Mouse (Mus musculus) intestine, embryonic 16.5 days (tissue): ENCODE data around the gene Map3k12. TPM values are rescaled to one million over a fixed set of nuclear protein-coding genes. Genes with fewer than 3 reads are reported as not detected.

ENCODE experiments used
- ATAC-seq: fragments of 200-750 bp; cut with Nextera tagmentation; 2 replicates; pipeline ENCODE4 v1.8.0; 2017; ENCODE audit warnings: moderate TSS enrichment, moderate library complexity
- H3K27ac ChIP-seq: fragments of 300-500 bp; sonication (generic); 2 replicates; pipeline ENCODE4 v1.5.1; 2014; ENCODE audit warnings: mild to moderate bottlenecking, low read length
- H3K27me3 ChIP-seq: fragments of 300-500 bp; sonication (generic); replicated peaks from 2 replicates; pipeline ENCODE4 v1.6.1; 2014; ENCODE audit warnings: low read length, control low read depth, mixed read lengths; ENCODE audit not compliant: control insufficient read depth, insufficient read depth
- H3K36me3 ChIP-seq: fragments of 300-500 bp; sonication (generic); 2 replicates; pipeline ENCODE4 v1.6.1; 2014; ENCODE audit warnings: low read length, control low read depth; ENCODE audit not compliant: control insufficient read depth, insufficient read depth
- H3K4me1 ChIP-seq: fragments of 300-500 bp; sonication (generic); 2 replicates; pipeline ENCODE4 v1.6.1; 2014; ENCODE audit warnings: low read length, control low read depth, mixed read lengths; ENCODE audit not compliant: control insufficient read depth, insufficient read depth
- H3K4me2 ChIP-seq: fragments of 300-500 bp; sonication (generic); 2 replicates; pipeline ENCODE4 v1.6.1; 2014; ENCODE audit warnings: low read depth, low read length, control low read depth
- H3K4me3 ChIP-seq: fragments of 300-500 bp; sonication (generic); 2 replicates; pipeline ENCODE4 v1.5.1; 2014; ENCODE audit warnings: mild to moderate bottlenecking, low read length
- H3K9ac ChIP-seq: fragments of 300-500 bp; sonication (generic); 2 replicates; pipeline ENCODE4 v1.6.1; 2014; ENCODE audit warnings: low read depth, low read length
- H3K9me3 ChIP-seq: fragments of 300-500 bp; sonication (generic); 2 replicates; pipeline ENCODE4 v1.6.1; 2016; ENCODE audit warnings: low read length, control low read depth; ENCODE audit not compliant: control insufficient read depth
- WGBS: fragments of 180-500 bp; shearing (Covaris S2); extraction: QIAGEN DNeasy Blood & Tissue Kit; methylation state at CpG from one replicate; pipeline ENCODE4 v1.1.7; 2014; 5-methylcytosine and 5-hydroxymethylcytosine counted together
- polyA plus RNA-seq: library from polyadenylated mRNA; unstranded; fragments of >200 nt; fragmentation: Nextera tagmentation; extraction: Ambion mirVana; gene quantifications from 2 replicates; pipeline ENCODE4 v1.2.1, GENCODE M21; 2015

Map3k12 gene
- polyA plus RNA-seq, 1 experiment from 2014 or later = 9.2 TPM

DNA sequence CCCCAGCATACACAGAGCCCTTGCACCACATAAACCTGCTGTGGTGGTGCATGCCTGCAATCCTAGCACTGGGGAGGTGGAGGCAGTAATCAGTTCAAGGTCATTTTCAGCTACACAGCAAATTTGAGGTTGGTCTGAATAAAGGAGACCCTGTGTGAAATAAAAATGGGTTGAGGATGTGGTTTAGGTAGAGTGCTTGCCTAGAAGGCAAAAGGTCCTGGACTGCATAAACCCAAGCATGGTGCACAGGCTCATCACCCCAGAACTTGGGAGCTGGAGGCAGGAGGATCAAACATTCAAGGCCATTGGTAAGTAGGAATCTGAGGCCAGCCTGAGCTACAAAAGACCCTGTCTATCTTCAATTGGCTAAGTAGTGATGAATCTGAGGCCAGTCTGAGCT, 9.3 kb downstream of the Map3k12 start:
- H3K4me3 ChIP-seq = no peak overlapping the region
- peaks cover 19% of the 10 kb centered on the region for H3K4me1 ChIP-seq
- no peak overlapping the region for H3K9ac ChIP-seq
- ATAC-seq = no peak
- no peaks in the 10 kb centered on the region for H3K9me3 ChIP-seq
- H3K27me3 ChIP-seq = no peaks in the 10 kb centered on the region
- H3K4me2 ChIP-seq = no peak overlapping the region
- H3K36me3 ChIP-seq = peaks cover 7% of the 10 kb centered on the region; the same call in 1 of the 2 replicates
- no peak overlapping the region for H3K27ac ChIP-seq

DNA sequence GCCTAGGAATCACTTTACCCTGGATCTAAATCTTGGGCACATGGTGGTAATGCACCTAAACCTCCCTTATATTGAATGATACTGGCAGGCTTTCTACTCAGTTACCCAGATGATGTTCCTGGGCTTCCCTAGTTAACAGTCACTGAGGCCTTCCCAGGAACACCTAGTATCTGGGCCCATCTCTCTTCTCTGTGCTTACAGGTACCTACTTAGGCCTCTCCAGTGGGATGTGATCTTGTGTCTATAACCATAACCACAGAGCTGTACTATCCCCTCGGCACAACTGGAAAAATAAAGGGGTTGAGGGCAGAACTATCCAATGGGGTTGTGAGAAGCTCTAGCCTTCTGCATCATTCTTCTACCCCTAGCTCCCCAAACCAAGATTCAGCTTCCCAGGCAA, 10.0 kb downstream of the Map3k12 start:
- H3K36me3 ChIP-seq = peaks cover 7% of the 10 kb centered on the region; the same call in 1 of the 2 replicates
- no peak overlapping the region for H3K4me2 ChIP-seq
- H3K4me3 ChIP-seq = no peak overlapping the region
- H3K9ac ChIP-seq = no peak overlapping the region
- ATAC-seq = no peak
- no peaks in the 10 kb centered on the region for H3K27me3 ChIP-seq
- H3K9me3 ChIP-seq = no peaks in the 10 kb centered on the region
- H3K27ac ChIP-seq = no peak overlapping the region
- H3K4me1 ChIP-seq = peaks cover 13% of the 10 kb centered on the region
- 87% methylated on average over 1 of the region's 1 CpGs for WGBS

DNA sequence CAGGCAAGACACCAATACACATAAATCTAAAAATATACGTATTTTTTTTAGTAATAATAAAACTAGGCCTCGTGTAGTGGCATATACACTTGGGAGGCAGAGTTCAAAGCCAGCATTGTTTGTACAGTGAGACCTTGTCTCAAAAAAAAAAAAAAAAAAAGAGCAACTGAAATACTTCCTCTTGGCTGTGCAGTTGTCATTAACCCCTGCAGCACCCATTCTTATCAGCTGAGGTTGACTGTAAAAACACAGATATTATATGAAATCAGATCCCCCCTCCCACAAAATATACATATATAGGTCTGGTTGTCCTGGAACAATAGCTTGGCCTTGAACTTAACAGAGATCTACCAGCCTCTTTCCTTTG, 10.4 kb downstream of the Map3k12 start:
- peaks cover 13% of the 10 kb centered on the region for H3K4me1 ChIP-seq
- H3K9me3 ChIP-seq = no peaks in the 10 kb centered on the region
- H3K9ac ChIP-seq = no peak overlapping the region
- H3K4me3 ChIP-seq = no peak overlapping the region
- H3K36me3 ChIP-seq = peaks cover 11% of the 10 kb centered on the region
- H3K27me3 ChIP-seq = no peaks in the 10 kb centered on the region
- peak overlapping the region; percentile 30; the same call in 1 of the 2 replicates for H3K27ac ChIP-seq
- ATAC-seq = no peak
- H3K4me2 ChIP-seq = no peak overlapping the region
- 19% methylated on average over 2 of the region's 2 CpGs for WGBS

DNA sequence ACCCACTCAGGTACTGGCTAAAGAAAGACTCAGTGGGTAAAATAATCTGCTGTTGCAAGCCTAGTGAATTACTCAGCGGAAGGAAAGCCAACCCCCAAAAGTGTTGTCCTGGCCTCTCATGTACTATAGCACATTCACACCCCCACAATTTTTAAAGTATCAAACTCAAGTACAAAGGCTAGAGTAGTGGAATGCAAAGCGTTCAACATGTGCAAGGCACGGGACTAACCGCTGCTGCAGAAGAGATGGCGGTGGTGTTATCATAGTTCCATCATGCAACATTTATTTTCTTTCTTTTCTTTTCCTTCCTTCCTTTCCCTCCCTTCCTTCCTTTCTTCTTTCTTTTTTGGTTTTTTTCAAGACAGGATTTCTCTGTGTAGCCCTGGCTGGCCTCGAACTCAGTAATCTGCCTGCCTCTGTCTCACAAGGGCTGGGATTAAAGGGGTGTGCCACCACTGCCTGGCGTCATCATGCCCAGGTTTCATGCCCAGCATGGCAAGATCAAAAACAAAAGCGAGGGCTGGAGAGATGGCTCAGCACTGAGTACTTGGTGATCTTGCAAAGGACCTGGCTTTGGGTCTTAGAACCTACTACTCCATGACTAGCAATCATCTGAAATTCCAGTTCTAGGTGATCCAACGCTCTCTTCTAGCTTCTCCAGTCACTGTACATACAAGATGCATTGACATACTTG, 10.9 kb downstream of the Map3k12 start:
- WGBS = 85% methylated on average over 9 of the region's 9 CpGs
- Histone ChIP-seq H3K4me1 (peaks cover 14% of the 10 kb centered on the region), H3K27me3 (no peaks in the 10 kb centered on the region), H3K4me3 (no peak overlapping the region), H3K9ac (no peak overlapping the region), H3K9me3 (no peaks in the 10 kb centered on the region), H3K4me2 (no peak overlapping the region), H3K27ac (peak overlapping the region; percentile 30; the same call in 1 of the 2 replicates), H3K36me3 (peaks cover 16% of the 10 kb centered on the region)
- no peak for ATAC-seq

DNA sequence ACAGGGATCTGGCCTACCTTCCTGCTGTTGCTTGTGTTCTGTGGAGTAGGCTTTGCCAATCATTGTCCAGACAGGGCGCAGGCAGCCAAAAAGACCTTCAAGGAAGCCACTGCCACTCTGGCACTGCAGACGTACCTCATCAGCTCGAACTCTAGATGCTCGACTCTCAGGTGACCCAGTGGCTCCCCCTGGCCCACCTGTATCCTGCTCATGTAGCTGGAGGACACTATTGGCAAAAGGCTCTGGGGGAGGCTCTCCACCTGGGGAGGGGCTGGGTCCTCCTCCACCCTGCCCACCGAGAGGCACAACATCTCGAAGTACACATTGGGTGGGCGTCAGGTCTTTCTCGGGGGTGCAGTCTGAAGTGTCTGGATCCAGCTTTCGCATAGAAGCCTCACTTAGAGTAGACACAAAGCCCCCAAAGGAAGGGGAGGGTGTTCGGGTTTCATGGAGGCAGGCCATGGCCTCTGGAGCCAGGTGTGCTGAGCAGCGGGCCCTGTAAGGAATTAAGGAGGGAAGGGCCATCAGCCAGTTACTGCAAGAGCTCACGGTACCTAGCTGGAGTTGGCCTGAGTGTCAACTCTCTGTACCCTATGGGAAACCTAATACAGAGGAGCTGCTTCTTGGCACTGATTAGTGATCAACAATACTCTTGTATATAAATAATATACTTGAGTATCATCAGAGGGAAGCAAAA, 11.6 kb downstream of the Map3k12 start:
- no peak for ATAC-seq
- Histone ChIP-seq H3K36me3 (peaks cover 16% of the 10 kb centered on the region), H3K27ac (no peak overlapping the region), H3K4me3 (no peak overlapping the region), H3K9me3 (no peaks in the 10 kb centered on the region), H3K4me2 (no peak overlapping the region), H3K9ac (no peak overlapping the region), H3K4me1 (peaks cover 12% of the 10 kb centered on the region), H3K27me3 (no peaks in the 10 kb centered on the region)
- 68% methylated on average over 12 of the region's 12 CpGs for WGBS

DNA sequence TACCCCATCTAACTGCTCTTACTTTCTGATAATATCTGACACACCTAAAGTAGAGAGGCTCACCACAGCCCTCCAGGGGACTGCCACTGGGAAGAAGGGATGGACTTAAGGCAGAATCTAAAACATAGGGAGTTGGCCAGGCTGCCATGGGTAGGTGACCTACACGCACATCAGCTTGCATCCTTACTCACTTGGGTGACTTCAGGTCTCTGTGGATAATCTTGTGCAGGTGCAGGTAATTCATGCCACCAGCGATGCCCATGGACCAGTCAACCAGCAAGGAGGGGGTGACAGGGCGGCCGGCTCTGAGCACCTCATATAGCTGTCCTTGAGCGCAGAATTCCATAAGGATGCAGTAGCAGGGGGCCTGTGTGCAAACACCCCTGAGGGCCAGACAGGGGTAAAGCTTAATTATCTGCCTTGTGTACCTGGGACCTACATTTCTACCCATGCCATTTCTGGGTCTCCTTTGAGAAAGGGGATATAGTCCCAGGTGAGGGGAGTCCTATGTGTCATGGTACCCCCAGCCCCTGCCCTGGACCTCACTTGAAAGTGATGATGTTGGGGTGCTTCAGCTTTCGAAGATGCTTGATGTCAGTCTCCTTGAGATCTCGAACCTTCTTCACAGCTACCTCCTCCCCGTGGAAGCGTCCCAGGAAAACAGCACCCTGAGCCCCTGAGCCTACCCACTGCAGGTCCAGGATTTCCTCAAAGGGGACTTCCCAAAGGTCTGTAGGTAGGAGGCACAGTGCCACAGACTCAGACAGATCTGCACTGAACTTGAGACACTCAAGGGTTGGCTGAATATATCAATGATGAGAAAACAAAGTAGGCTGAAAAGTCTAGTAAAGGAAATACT, 12.7 kb downstream of the Map3k12 start:
- Histone ChIP-seq H3K27me3 (no peaks in the 10 kb centered on the region), H3K27ac (no peak overlapping the region), H3K9ac (no peak overlapping the region), H3K4me1 (peaks cover 14% of the 10 kb centered on the region), H3K4me2 (no peak overlapping the region), H3K9me3 (no peaks in the 10 kb centered on the region), H3K4me3 (no peak overlapping the region), H3K36me3 (peaks cover 16% of the 10 kb centered on the region)
- ATAC-seq = no peak
- 85% methylated on average over 9 of the region's 9 CpGs for WGBS

DNA sequence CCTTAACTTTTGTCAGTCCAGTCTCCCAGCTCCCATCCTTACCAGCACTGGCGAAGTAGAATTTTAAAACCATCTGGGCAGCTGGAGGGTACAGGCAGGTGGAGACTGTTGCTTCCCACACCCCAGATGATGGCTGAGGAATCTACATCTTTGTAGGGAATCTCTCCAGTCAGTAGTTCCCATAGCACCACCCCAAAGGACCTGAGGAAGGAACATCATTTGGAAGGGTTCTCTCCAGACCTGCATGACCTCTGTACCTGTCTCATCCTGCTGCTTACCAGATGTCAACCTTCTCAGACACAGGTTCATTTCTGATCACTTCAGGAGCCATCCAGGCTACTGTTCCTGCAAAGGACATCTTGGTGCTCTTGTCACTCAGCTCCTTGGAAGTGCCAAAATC, 13.4 kb downstream of the Map3k12 start, which contains the start of gene Gm10337:
Gm10337 (plus strand) TSS at position 276 of the 400 bp plus-strand sequence.
- peak within 1 kb of the TSS; percentile 35; the same call in 1 of the 2 replicates for H3K27ac ChIP-seq
- 82% methylated on average over 1 of the region's 1 CpGs for WGBS
- H3K27me3 ChIP-seq = no peaks in the 10 kb centered on the region
- H3K9me3 ChIP-seq = no peaks in the 10 kb centered on the region
- no peak within 1 kb of the TSS for H3K4me2 ChIP-seq
- ATAC-seq = no peak
- H3K4me1 ChIP-seq = peaks cover 14% of the 10 kb centered on the region
- peaks cover 16% of the 10 kb centered on the region for H3K36me3 ChIP-seq
- H3K9ac ChIP-seq = no peak within 1 kb of the TSS
- no peak within 1 kb of the TSS for H3K4me3 ChIP-seq

DNA sequence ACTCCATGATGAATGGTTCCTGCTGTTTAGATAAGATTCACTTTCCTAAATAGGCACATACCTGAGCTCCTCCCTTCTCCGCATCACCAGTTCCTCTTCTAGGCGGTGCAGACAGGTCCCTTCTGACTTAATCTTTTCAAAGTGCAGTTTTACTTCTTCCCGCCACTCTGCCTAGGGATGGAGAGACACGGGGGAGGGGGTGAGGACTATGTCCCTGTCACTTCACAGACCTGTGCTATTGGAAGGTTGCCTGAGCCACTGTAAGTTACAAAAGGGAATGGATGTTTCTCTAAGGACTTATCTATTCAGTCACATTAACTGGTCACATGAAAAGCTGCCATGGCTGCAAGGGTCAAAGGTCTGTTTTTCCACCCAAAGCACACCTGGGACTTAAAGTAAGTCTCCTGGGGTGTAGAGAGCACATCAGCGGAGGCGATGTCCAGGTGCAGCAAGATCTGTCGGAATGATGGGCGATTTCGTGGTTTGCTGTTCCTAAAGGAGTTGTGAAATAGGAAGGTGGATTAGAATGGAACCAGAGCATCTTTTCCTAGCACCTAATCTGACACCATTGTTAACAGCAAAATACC, 14.5 kb downstream of the Map3k12 start:
- H3K27me3 ChIP-seq = no peaks in the 10 kb centered on the region
- no peak overlapping the region for H3K4me2 ChIP-seq
- no peak overlapping the region for H3K9ac ChIP-seq
- WGBS = 59% methylated on average over 9 of the region's 9 CpGs
- peak overlapping the region; percentile 43 for H3K27ac ChIP-seq
- peaks cover 16% of the 10 kb centered on the region for H3K36me3 ChIP-seq
- ATAC-seq = peak; percentile 59
- H3K4me1 ChIP-seq = peaks cover 14% of the 10 kb centered on the region
- H3K9me3 ChIP-seq = no peaks in the 10 kb centered on the region
- no peak overlapping the region for H3K4me3 ChIP-seq
